Mouse (Mus musculus) forelimb bud, embryonic 11.5 days (tissue): ENCODE data around the gene Bco2.
A peak's percentile ranks its signal among the peaks of the same experiment; 100 is the strongest.

ENCODE experiments used
- DNase-seq: peaks from one replicate; pipeline ENCODE4 v3.0.0-alpha.2; 2012; ENCODE audit warnings: low read depth, low spot score

Gene Bco2

GRCm38 (mm10) chr9:50515462-50515861, 39.5 kb downstream of the Bco2 start:
- no peak for DNase-seq

- no peak for DNase-seq
These were observed 47.4 kb downstream of the Bco2 start for GRCm38 (mm10) chr9:50507570-50507969.

DNA sequence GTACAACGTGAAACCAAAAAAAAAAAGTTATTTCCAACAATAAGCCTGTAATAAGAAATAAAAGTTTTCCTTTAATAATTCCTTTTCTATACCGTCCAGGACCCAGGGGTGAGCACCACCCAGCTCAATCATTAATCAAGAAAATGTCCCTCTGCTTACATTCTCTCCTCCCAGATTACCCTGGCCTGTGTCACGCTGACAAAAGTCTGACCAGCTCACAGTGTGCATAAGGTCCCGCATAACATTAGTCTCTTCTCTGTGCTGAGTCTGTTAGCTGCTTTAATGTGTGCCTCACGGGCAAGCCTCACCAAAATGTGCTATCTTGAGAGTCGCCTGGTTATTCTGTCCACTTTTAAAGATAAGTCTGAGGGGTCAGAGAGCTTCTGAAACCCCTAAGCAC, 49.6 kb downstream of the Bco2 start:
- no peak for DNase-seq

GRCm38 (mm10) chr9:50502949-50503348, 52.0 kb downstream of the Bco2 start:
- no peak for DNase-seq

DNA sequence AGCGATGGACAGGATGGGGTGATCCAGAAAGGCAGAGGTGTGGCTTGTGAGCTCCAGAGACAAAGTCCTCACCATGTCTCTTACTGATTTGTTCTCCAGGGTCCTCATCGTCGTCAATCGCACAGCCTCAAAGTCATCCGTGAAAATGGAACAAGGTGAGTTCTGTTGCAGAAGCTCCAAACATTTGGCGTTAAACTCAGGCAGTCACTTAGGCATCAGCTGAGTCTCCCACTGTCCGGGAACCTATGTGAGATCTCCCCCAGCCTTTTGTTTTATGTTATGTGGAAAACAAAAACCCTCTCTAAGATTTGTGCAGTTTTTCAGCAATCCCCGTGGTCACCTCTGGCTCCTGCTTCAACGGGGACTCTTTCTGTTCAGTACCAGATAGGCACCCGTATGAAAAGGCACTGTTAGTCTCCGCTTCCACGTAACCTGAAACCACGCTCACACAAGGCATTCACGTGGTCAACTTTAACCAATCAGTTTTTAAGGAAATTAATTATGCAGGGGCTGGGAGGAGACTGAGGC, 53.9 kb downstream of the Bco2 start:
- DNase-seq, result peak; percentile 82

DNA sequence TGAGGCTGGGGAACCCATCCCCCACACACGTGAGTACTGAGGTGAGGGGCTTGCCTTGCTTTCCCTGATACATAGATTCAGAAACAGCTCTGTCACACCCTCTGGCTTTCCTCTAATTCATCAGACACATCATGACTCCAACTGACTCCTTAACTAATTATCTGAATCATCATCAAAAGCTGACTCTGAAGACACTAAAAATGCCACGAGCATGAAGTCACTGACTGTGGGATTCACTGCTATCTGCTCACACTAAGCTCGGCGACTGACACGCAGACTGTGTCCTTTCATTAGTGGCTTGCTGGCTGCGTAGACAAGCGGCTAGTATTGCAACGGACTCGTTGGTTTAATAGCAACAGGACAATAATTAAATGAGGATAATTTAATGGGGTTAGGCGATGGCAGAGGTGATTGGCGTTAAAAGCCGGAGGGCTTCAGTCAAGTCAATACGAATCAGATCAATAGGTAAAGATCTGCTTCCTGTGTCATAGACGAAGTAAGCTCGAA, 54.5 kb downstream of the Bco2 start:
- no peak for DNase-seq

DNA sequence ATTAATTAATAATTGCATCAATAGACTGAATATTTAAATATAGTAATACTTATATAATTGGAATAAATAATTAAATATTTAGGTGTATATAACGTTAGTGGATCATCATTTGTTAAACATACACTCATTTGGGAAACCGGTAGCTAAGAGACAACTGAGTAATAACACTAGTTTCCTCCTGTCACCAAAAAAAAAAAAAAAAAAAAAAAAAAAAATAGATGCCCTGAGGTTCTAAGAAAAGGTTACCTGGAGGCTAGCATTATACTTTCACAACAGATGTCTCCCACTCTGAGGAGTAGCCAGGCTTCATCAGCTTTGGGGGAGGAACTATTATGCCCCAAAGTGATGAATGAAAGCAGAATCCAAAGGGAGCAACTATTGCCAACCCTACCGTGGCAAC, 55.2 kb downstream of the Bco2 start:
- DNase-seq, result no peak

GRCm38 (mm10) chr9:50498815-50499214, 56.2 kb downstream of the Bco2 start:
- DNase-seq, result no peak

GRCm38 (mm10) chr9:50497536-50497935, 57.4 kb downstream of the Bco2 start:
- no peak for DNase-seq

DNA sequence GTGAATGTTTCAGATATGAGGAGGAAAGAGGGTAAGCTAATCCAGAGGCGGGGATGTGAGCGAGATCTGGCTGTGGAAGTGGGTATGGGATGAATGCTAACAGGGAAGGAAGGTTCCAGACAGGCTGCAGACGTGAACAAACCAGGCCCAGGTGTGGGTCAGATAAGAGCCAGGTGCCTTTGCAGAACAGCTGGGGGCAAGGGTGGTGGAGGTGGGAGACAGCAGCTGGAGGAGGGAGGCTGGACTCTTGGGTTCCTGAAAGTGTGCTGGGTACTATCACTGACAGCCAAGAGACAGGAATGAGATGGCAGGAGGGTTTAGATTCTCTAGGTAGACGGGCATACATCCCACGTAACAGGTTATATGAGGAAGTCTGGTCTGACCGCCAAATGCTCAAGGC, 57.9 kb downstream of the Bco2 start:
- no peak for DNase-seq

GRCm38 (mm10) chr9:50496546-50496945, 58.4 kb downstream of the Bco2 start:
- no peak for DNase-seq

- DNase-seq, result no peak
These were observed 58.9 kb downstream of the Bco2 start for GRCm38 (mm10) chr9:50496151-50496505.

- DNase-seq, result no peak
These were observed 59.4 kb downstream of the Bco2 start for GRCm38 (mm10) chr9:50495405-50496150.

GRCm38 (mm10) chr9:50494311-50494710, 60.7 kb downstream of the Bco2 start, which contains the start of gene Plet1:
Plet1 (plus strand) TSS chr9:50494525.
- no peak for DNase-seq

GRCm38 (mm10) chr9:50493777-50494176, 61.2 kb downstream of the Bco2 start:
- no peak for DNase-seq

- DNase-seq, result no peak
These were observed 63.4 kb downstream of the Bco2 start for GRCm38 (mm10) chr9:50491531-50492045.

- DNase-seq, result no peak
These were observed 64.1 kb downstream of the Bco2 start for GRCm38 (mm10) chr9:50490836-50491235.

GRCm38 (mm10) chr9:50485521-50485920, 69.5 kb downstream of the Bco2 start:
- DNase-seq, result peak; percentile 21
